Mouse (Mus musculus): ENCODE results near the gene Hepacam2. TPM values are rescaled to one million over a fixed set of nuclear protein-coding genes. Genes with fewer than 3 reads are reported as not detected.

The Hepacam2 gene
- 1.4 and 2.2 TPM in 2 replicates for polyA plus RNA-seq (2014; fragmentation: Nextera tagmentation; extraction: Ambion mirVana)

- no peaks in the 10 kb centered on the region for H3K9me3 ChIP-seq (ENCODE audit: control insufficient read depth, low read length)
- WGBS, result 1% methylated on average over 28 of the region's 28 CpGs
- peak; percentile 91 for DNase-seq (ENCODE audit: low spot score)
- peak within 1 kb of the TSS; percentile 90 for H3K4me2 ChIP-seq (replicated peaks)
- no peaks in the 10 kb centered on the region for H3K27me3 ChIP-seq (ENCODE audit: control insufficient read depth, insufficient read depth, low read length)
- H3K9ac ChIP-seq, result peak within 1 kb of the TSS; percentile 64
- no peaks in the 10 kb centered on the region for H3K36me3 ChIP-seq (replicated peaks; ENCODE audit: control insufficient read depth, insufficient read depth)
- peak within 1 kb of the TSS; percentile 71 for H3K4me3 ChIP-seq (replicated peaks; ENCODE audit: low read length)
- peaks cover 13% of the 10 kb centered on the region; the same call in 1 of the 2 replicates for H3K4me1 ChIP-seq (replicated peaks; ENCODE audit: control insufficient read depth, insufficient read depth, low read length)
- H3K27ac ChIP-seq, result no peak within 1 kb of the TSS
- ATAC-seq (ENCODE audit: low FRiP score), result peak; percentile 99
Measured at GRCm38 (mm10) chr6:3498162-3498848, at the start of gene Hepacam2, which contains the start of gene Vps50. Hepacam2 (minus strand) TSS chr6:3498298. Vps50 (plus strand) TSS chr6:3498382.

GRCm38 (mm10) chr6:3544970-3545369, 46.9 kb upstream of the Hepacam2 start:
- Histone ChIP-seq H3K4me1 (replicated peaks; ENCODE audit: control insufficient read depth, insufficient read depth, low read length) (no peaks in the 10 kb centered on the region), H3K4me3 (replicated peaks; ENCODE audit: low read length) (no peak overlapping the region), H3K27me3 (ENCODE audit: control insufficient read depth, insufficient read depth, low read length) (no peaks in the 10 kb centered on the region), H3K27ac (no peak overlapping the region), H3K9me3 (ENCODE audit: control insufficient read depth, low read length) (no peaks in the 10 kb centered on the region), H3K4me2 (replicated peaks) (no peak overlapping the region), H3K36me3 (replicated peaks; ENCODE audit: control insufficient read depth, insufficient read depth) (no peaks in the 10 kb centered on the region; the same call in 1 of the 2 replicates), H3K9ac (no peak overlapping the region)
- WGBS, result 38% methylated on average over 1 of the region's 1 CpGs
- DNase-seq (ENCODE audit: low spot score), result no peak
- ATAC-seq (ENCODE audit: low FRiP score), result no peak

GRCm38 (mm10) chr6:3543862-3544261, 45.8 kb upstream of the Hepacam2 start:
- DNase-seq (ENCODE audit: low spot score) (no peak), ATAC-seq (ENCODE audit: low FRiP score) (no peak)
- Histone ChIP-seq H3K27ac (no peak overlapping the region), H3K4me3 (replicated peaks; ENCODE audit: low read length) (no peak overlapping the region), H3K36me3 (replicated peaks; ENCODE audit: control insufficient read depth, insufficient read depth) (no peaks in the 10 kb centered on the region; the same call in 1 of the 2 replicates), H3K9me3 (ENCODE audit: control insufficient read depth, low read length) (no peaks in the 10 kb centered on the region), H3K9ac (no peak overlapping the region), H3K27me3 (ENCODE audit: control insufficient read depth, insufficient read depth, low read length) (no peaks in the 10 kb centered on the region), H3K4me1 (replicated peaks; ENCODE audit: control insufficient read depth, insufficient read depth, low read length) (no peaks in the 10 kb centered on the region), H3K4me2 (replicated peaks) (no peak overlapping the region)
- 87% methylated on average over 4 of the region's 4 CpGs for WGBS

- Histone ChIP-seq H3K4me2 (replicated peaks) (no peak overlapping the region), H3K4me1 (replicated peaks; ENCODE audit: control insufficient read depth, insufficient read depth, low read length) (no peaks in the 10 kb centered on the region), H3K9ac (no peak overlapping the region), H3K27me3 (ENCODE audit: control insufficient read depth, insufficient read depth, low read length) (no peaks in the 10 kb centered on the region), H3K27ac (no peak overlapping the region), H3K4me3 (replicated peaks; ENCODE audit: low read length) (no peak overlapping the region), H3K36me3 (replicated peaks; ENCODE audit: control insufficient read depth, insufficient read depth) (peaks cover 12% of the 10 kb centered on the region), H3K9me3 (ENCODE audit: control insufficient read depth, low read length) (no peaks in the 10 kb centered on the region)
- 78% methylated on average over 2 of the region's 2 CpGs for WGBS
- peak; percentile 69; the same call in 1 of the 2 replicates for ATAC-seq (ENCODE audit: low FRiP score)
- DNase-seq (ENCODE audit: low spot score), result peak; percentile 29
Measured at GRCm38 (mm10) chr6:3539470-3539869, 41.4 kb upstream of the Hepacam2 start.

GRCm38 (mm10) chr6:3536048-3536447, 38.0 kb upstream of the Hepacam2 start:
- no peaks in the 10 kb centered on the region for H3K9me3 ChIP-seq (ENCODE audit: control insufficient read depth, low read length)
- no peak overlapping the region for H3K9ac ChIP-seq
- DNase-seq (ENCODE audit: low spot score) (no peak), ATAC-seq (ENCODE audit: low FRiP score) (no peak)
- no peaks in the 10 kb centered on the region for H3K27me3 ChIP-seq (ENCODE audit: control insufficient read depth, insufficient read depth, low read length)
- H3K27ac ChIP-seq, result no peak overlapping the region
- H3K4me2 ChIP-seq (replicated peaks), result no peak overlapping the region
- H3K4me1 ChIP-seq (replicated peaks; ENCODE audit: control insufficient read depth, insufficient read depth, low read length), result no peaks in the 10 kb centered on the region
- WGBS, result 76% methylated on average over 1 of the region's 1 CpGs
- H3K4me3 ChIP-seq (replicated peaks; ENCODE audit: low read length), result no peak overlapping the region
- H3K36me3 ChIP-seq (replicated peaks; ENCODE audit: control insufficient read depth, insufficient read depth), result peaks cover 12% of the 10 kb centered on the region

GRCm38 (mm10) chr6:3531445-3531844, 33.3 kb upstream of the Hepacam2 start:
- H3K9ac ChIP-seq, result no peak overlapping the region
- no peak for DNase-seq (ENCODE audit: low spot score)
- H3K9me3 ChIP-seq (ENCODE audit: control insufficient read depth, low read length), result no peaks in the 10 kb centered on the region
- no peak overlapping the region for H3K4me2 ChIP-seq (replicated peaks)
- no peak overlapping the region for H3K4me3 ChIP-seq (replicated peaks; ENCODE audit: low read length)
- no peaks in the 10 kb centered on the region for H3K27me3 ChIP-seq (ENCODE audit: control insufficient read depth, insufficient read depth, low read length)
- no peak overlapping the region for H3K27ac ChIP-seq
- peaks cover 5% of the 10 kb centered on the region for H3K36me3 ChIP-seq (replicated peaks; ENCODE audit: control insufficient read depth, insufficient read depth)
- no peaks in the 10 kb centered on the region for H3K4me1 ChIP-seq (replicated peaks; ENCODE audit: control insufficient read depth, insufficient read depth, low read length)
- ATAC-seq (ENCODE audit: low FRiP score), result no peak
- WGBS, result 13% methylated on average over 5 of the region's 5 CpGs

- peaks cover 8% of the 10 kb centered on the region for H3K36me3 ChIP-seq (replicated peaks; ENCODE audit: control insufficient read depth, insufficient read depth)
- ATAC-seq (ENCODE audit: low FRiP score), result no peak
Measured at GRCm38 (mm10) chr6:3528198-3528597, 30.1 kb upstream of the Hepacam2 start.

GRCm38 (mm10) chr6:3512611-3513010, 14.5 kb upstream of the Hepacam2 start:
- Histone ChIP-seq H3K4me1 (replicated peaks; ENCODE audit: control insufficient read depth, insufficient read depth, low read length) (peaks cover 25% of the 10 kb centered on the region), H3K9ac (0 out of 2 replicates have a peak overlapping the region, but pooled peaks have one; percentile 31), H3K27me3 (ENCODE audit: control insufficient read depth, insufficient read depth, low read length) (no peaks in the 10 kb centered on the region), H3K36me3 (replicated peaks; ENCODE audit: control insufficient read depth, insufficient read depth) (0 out of 2 replicates have a peak, but pooled peaks cover 5% of the 10 kb centered on the region), H3K4me2 (replicated peaks) (no peak overlapping the region), H3K9me3 (ENCODE audit: control insufficient read depth, low read length) (no peaks in the 10 kb centered on the region), H3K27ac (peak overlapping the region; percentile 57), H3K4me3 (replicated peaks; ENCODE audit: low read length) (no peak overlapping the region)
- ATAC-seq (ENCODE audit: low FRiP score) (peak; percentile 76), DNase-seq (ENCODE audit: low spot score) (no peak)
- 27% methylated on average over 3 of the region's 3 CpGs for WGBS

More at GRCm38 (mm10) chr6:3528198-3528597, 30.1 kb upstream of the Hepacam2 start:
- no peaks in the 10 kb centered on the region for H3K9me3 ChIP-seq (ENCODE audit: control insufficient read depth, low read length)
- no peak overlapping the region for H3K4me2 ChIP-seq (replicated peaks)
- H3K4me1 ChIP-seq (replicated peaks; ENCODE audit: control insufficient read depth, insufficient read depth, low read length), result no peaks in the 10 kb centered on the region
- no peaks in the 10 kb centered on the region for H3K27me3 ChIP-seq (ENCODE audit: control insufficient read depth, insufficient read depth, low read length)
- WGBS, result 95% methylated on average over 4 of the region's 4 CpGs
- H3K4me3 ChIP-seq (replicated peaks; ENCODE audit: low read length), result no peak overlapping the region
- no peak overlapping the region for H3K9ac ChIP-seq
- DNase-seq (ENCODE audit: low spot score), result no peak
- H3K27ac ChIP-seq, result no peak overlapping the region

- H3K4me1 ChIP-seq (replicated peaks; ENCODE audit: control insufficient read depth, insufficient read depth, low read length), result peaks cover 25% of the 10 kb centered on the region
- peak; percentile 58 for DNase-seq (ENCODE audit: low spot score)
- 24% methylated on average over 11 of the region's 11 CpGs for WGBS
- peak; percentile 58; the same call in 1 of the 2 replicates for ATAC-seq (ENCODE audit: low FRiP score)
- H3K9me3 ChIP-seq (ENCODE audit: control insufficient read depth, low read length), result no peaks in the 10 kb centered on the region
- no peak overlapping the region for H3K4me3 ChIP-seq (replicated peaks; ENCODE audit: low read length)
- H3K4me2 ChIP-seq (replicated peaks), result peak overlapping the region; percentile 27
- H3K9ac ChIP-seq, result peak overlapping the region; percentile 18
- H3K27ac ChIP-seq, result peak overlapping the region; percentile 69
- H3K27me3 ChIP-seq (ENCODE audit: control insufficient read depth, insufficient read depth, low read length), result no peaks in the 10 kb centered on the region
- H3K36me3 ChIP-seq (replicated peaks; ENCODE audit: control insufficient read depth, insufficient read depth), result no peaks in the 10 kb centered on the region
Measured at GRCm38 (mm10) chr6:3511612-3512011, 13.5 kb upstream of the Hepacam2 start.

All from hindbrain, embryonic 14.5 days (tissue).